Mouse (Mus musculus) lung, embryonic 16.5 days (tissue): ENCODE measurements at regions not wholly inside any gene's neighbourhood (a gene's known extent, or its start where the extent isn't known, plus 50 kb on each side); places are given as distances from the start of the nearest gene placed in this dataset.

Experiments used
- ATAC-seq: fragments of 200-750 bp; cut with Nextera tagmentation; 2 replicates; pipeline ENCODE4 v1.8.0; 2017; ENCODE audit warnings: low read depth, mild to moderate bottlenecking, moderate library complexity
- H3K27ac ChIP-seq: fragments of 300-500 bp; sonication (generic); 2 replicates; pipeline ENCODE4 v1.5.1; 2014; ENCODE audit warnings: mild to moderate bottlenecking, control low read depth, low read length
- H3K27me3 ChIP-seq: fragments of 300-500 bp; sonication (generic); 2 replicates; pipeline ENCODE4 v1.6.1; 2014; ENCODE audit warnings: low read depth, low read length, mixed read lengths; ENCODE audit not compliant: control insufficient read depth, insufficient read depth
- H3K36me3 ChIP-seq: fragments of 300-500 bp; sonication (generic); 2 replicates; pipeline ENCODE4 v1.6.1; 2014; ENCODE audit warnings: low read length; ENCODE audit not compliant: control insufficient read depth, insufficient read depth
- H3K4me1 ChIP-seq: fragments of 300-500 bp; sonication (generic); replicated peaks from 2 replicates; pipeline ENCODE4 v1.6.1; 2014; ENCODE audit warnings: low read length, mixed read lengths; ENCODE audit not compliant: control insufficient read depth, insufficient read depth
- H3K4me2 ChIP-seq: fragments of 300-500 bp; sonication (generic); 2 replicates; pipeline ENCODE4 v1.6.1; 2014; ENCODE audit warnings: low read depth, low read length, control low read depth
- H3K4me3 ChIP-seq: fragments of 300-500 bp; sonication (generic); 2 replicates; pipeline ENCODE4 v1.5.1; 2014; ENCODE audit warnings: mild to moderate bottlenecking, low read length, control low read depth
- H3K9ac ChIP-seq: fragments of 300-500 bp; sonication (generic); 2 replicates; pipeline ENCODE4 v1.6.1; 2014; ENCODE audit warnings: low read length, control low read depth
- H3K9me3 ChIP-seq: fragments of 300-500 bp; sonication (generic); 2 replicates; pipeline ENCODE4 v1.6.1; 2016; ENCODE audit warnings: low read length; ENCODE audit not compliant: control insufficient read depth
- WGBS: fragments of 180-500 bp; shearing (Covaris S2); extraction: QIAGEN DNeasy Blood & Tissue Kit; methylation state at CpG from one replicate; pipeline ENCODE4 v1.1.7; 2014; 5-methylcytosine and 5-hydroxymethylcytosine counted together

DNA sequence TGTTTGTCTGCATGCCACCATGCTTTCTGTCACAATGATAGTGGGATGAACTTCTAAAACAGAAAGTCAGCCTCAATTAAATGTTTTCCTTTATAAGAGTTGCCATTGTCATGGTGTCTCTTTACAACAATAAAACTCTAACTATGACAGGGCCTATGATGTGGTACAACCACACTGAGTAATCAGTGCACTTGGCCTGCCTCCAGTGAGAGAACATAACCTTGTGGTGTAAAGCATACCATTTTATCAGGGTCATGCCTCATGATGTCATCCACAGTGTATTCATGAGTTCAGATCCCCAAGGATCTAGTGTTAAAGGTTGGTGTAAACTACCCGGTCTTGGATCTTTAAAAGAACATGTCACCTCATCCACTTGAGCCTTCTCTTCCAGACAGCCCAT lies 255.9 kb downstream of the Pla2g4a start:
- no peak overlapping the region for H3K9ac ChIP-seq
- no peak overlapping the region for H3K27ac ChIP-seq
- no peak overlapping the region for H3K4me3 ChIP-seq
- no peaks in the 10 kb centered on the region for H3K9me3 ChIP-seq
- no peak overlapping the region for H3K4me2 ChIP-seq
- 49% methylated on average over 1 of the region's 1 CpGs for WGBS
- no peaks in the 10 kb centered on the region for H3K27me3 ChIP-seq
- H3K36me3 ChIP-seq: no peaks in the 10 kb centered on the region
- no peaks in the 10 kb centered on the region for H3K4me1 ChIP-seq
- ATAC-seq: no peak

DNA sequence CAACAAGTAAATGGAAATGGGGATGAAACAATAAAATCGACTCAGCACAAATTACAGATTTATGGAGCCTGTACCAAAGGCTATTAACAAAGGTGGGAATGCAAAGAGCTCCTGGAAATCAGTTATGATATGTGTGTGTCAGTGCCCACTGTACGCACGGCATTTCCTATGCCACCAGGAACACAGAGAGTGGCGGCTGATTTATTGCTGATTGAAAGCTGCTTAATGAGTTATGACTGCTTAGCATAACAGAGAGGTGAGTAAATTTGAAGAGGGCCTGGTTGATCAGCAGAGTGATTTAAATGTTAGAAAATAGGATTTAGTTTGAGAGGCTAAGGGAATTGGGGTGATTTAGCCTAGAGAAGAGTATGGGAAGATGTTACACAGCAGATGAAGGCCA lies 261.7 kb downstream of the Pla2g4a start:
- Histone ChIP-seq H3K36me3 (no peaks in the 10 kb centered on the region), H3K9ac (no peak overlapping the region), H3K27ac (no peak overlapping the region), H3K4me1 (no peaks in the 10 kb centered on the region), H3K27me3 (no peaks in the 10 kb centered on the region), H3K9me3 (no peaks in the 10 kb centered on the region), H3K4me2 (no peak overlapping the region), H3K4me3 (no peak overlapping the region)
- WGBS: 80% methylated on average over 4 of the region's 4 CpGs
- ATAC-seq: no peak

DNA sequence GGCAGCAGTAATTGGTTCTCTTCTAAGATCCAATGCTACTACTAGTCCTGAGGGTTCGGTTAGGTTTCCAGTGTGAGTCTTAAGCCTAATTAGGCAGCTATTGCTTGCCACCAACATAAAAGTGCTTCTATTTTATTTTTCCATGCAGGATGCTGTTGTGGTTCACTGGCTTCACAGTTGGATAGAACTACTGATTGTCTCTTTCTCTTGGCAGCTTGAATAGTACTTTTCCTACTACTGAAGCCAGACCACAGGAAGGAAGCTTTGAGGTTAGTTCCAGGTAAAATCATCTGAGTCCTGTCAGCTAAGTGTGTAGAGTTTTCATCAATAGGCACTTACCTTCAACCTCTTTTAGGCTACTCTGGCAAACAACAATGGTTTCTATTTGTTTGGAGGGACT lies 286.9 kb downstream of the Pla2g4a start:
- H3K27me3 ChIP-seq: no peaks in the 10 kb centered on the region
- H3K9me3 ChIP-seq: no peaks in the 10 kb centered on the region
- H3K27ac ChIP-seq: no peak overlapping the region
- no peak overlapping the region for H3K9ac ChIP-seq
- no peak for ATAC-seq
- WGBS: 93% methylated on average over 1 of the region's 1 CpGs
- H3K4me3 ChIP-seq: no peak overlapping the region
- H3K4me2 ChIP-seq: no peak overlapping the region
- no peaks in the 10 kb centered on the region for H3K36me3 ChIP-seq
- no peaks in the 10 kb centered on the region for H3K4me1 ChIP-seq

DNA sequence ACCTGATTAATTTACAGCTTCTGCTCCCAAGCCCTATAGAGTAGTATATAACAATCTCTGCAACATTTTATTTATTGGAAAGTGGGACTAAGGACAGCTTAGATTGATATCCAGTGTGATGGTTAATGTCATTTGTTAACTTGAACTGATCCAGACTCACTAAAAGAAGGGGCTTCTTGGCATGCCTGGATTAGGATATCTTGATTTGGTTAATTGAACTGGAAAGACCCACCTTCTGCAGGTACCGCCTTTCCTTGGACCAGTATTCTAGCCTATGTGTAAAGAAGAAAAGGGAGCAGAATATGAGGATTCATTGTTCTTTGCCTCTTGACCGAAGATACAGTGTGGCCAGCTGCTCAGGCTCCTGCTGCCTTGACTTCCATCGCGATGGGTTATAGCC lies 288.5 kb downstream of the Pla2g4a start:
- Histone ChIP-seq H3K36me3 (no peaks in the 10 kb centered on the region), H3K4me1 (no peaks in the 10 kb centered on the region), H3K4me3 (no peak overlapping the region), H3K4me2 (no peak overlapping the region), H3K27ac (no peak overlapping the region), H3K9ac (no peak overlapping the region), H3K9me3 (no peaks in the 10 kb centered on the region), H3K27me3 (no peaks in the 10 kb centered on the region)
- no peak for ATAC-seq
- WGBS: 86% methylated on average over 4 of the region's 4 CpGs

DNA sequence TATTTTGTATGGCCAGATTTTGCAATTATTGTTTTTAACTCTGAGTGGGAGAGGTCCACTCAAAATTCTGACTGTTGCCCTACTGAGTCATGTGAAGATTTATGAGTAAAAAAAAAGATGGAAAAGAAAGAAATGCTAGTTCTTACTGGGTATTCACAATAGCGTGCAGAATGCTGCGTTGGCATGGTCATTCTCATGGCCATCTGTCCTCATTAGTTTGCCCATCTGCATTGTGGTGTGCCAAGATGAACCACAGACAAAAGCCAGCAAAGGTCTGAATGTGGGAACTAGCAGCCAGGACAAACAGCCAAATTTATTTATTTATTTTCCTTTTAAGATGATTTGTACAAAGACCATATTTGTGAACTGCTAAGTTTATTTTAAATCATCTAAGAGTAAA lies 289.0 kb downstream of the Pla2g4a start:
- Histone ChIP-seq H3K27me3 (no peaks in the 10 kb centered on the region), H3K9me3 (no peaks in the 10 kb centered on the region), H3K4me1 (no peaks in the 10 kb centered on the region), H3K4me2 (no peak overlapping the region), H3K9ac (no peak overlapping the region), H3K27ac (no peak overlapping the region), H3K4me3 (no peak overlapping the region), H3K36me3 (no peaks in the 10 kb centered on the region)
- ATAC-seq: no peak
- 80% methylated on average over 2 of the region's 2 CpGs for WGBS

DNA sequence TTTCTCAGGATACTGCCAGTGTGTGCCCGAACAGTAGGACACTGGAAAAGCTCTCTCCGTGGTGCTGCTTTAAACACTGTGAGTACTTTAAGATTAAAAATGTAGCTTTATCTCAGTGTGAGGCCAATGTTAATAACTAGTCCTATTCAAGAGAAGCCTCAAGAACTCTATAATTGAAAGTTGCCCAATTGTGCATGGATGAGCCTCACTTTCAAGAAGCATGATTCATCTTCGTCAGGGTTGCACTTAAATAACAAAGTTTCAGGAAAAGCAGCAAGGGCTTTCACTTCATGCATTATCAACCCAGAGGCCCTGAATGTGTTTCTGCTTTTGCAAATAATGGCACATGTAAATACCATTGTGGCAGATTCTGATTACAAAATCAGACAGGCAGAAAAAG lies 290.0 kb downstream of the Pla2g4a start:
- Histone ChIP-seq H3K9ac (no peak overlapping the region), H3K4me3 (no peak overlapping the region), H3K9me3 (no peaks in the 10 kb centered on the region), H3K4me2 (no peak overlapping the region), H3K36me3 (no peaks in the 10 kb centered on the region), H3K4me1 (no peaks in the 10 kb centered on the region), H3K27me3 (no peaks in the 10 kb centered on the region), H3K27ac (no peak overlapping the region)
- 57% methylated on average over 3 of the region's 3 CpGs for WGBS
- ATAC-seq: no peak
